Mouse (Mus musculus) heart, adult 2 months (tissue): ENCODE data around the gene Prune1. TPM values are rescaled to one million over a fixed set of nuclear protein-coding genes. Genes with fewer than 3 reads are reported as not detected.
"Not testable (repeated sequence)": the region's sequence is repeated elsewhere in the genome, so short reads cannot be mapped to it uniquely, and the experiment has no call there.

Experiments
- DNase-seq, 2 experiments: peaks; one replicate each; pipeline ENCODE4 v3.0.0; 2021
- H3K27ac ChIP-seq: fragments of 200-600 bp; 2 replicates; pipeline ENCODE4 v1.8.1; 2022
- H3K27me3 ChIP-seq: fragments of 200-500 bp; 2 replicates; pipeline ENCODE4 v1.6.1; 2012; ENCODE audit warnings: mild to moderate bottlenecking, low read length, inconsistent platforms, mixed read lengths; ENCODE audit not compliant: control insufficient read depth, insufficient read depth
- H3K36me3 ChIP-seq: fragments of 200-500 bp; 2 replicates; pipeline ENCODE4 v1.6.1; 2012; ENCODE audit warnings: low read length, inconsistent platforms; ENCODE audit not compliant: control insufficient read depth, insufficient read depth
- H3K4me1 ChIP-seq: fragments of 200-500 bp; 2 replicates; pipeline ENCODE4 v1.6.1; 2011; ENCODE audit warnings: low read length; ENCODE audit not compliant: control insufficient read depth, insufficient read depth
- H3K4me3 ChIP-seq: fragments of 200-600 bp; 2 replicates; pipeline ENCODE4 v1.8.1; 2022
- H3K79me2 ChIP-seq: fragments of 200-500 bp; replicated peaks from 2 replicates; pipeline ENCODE4 v1.6.1; 2012; ENCODE audit warnings: mild to moderate bottlenecking, inconsistent platforms, low read length, moderate library complexity, mixed read lengths; ENCODE audit not compliant: control insufficient read depth, insufficient read depth
- H3K9ac ChIP-seq: fragments of 200-500 bp; 2 replicates; pipeline ENCODE4 v1.6.1; 2012; ENCODE audit warnings: low read depth, mild to moderate bottlenecking, control low read depth, inconsistent platforms, low read length, mixed read lengths
- CTCF ChIP-seq: fragments of 200-600 bp; IDR thresholded peaks from 2 replicates; pipeline ENCODE4 v1.8.1; 2022; ENCODE audit warnings: antibody characterized with exemption, mild to moderate bottlenecking, moderate library complexity
- EP300 ChIP-seq: fragments of 200-500 bp; IDR thresholded peaks from 2 replicates; pipeline ENCODE4 v1.6.1; 2011; ENCODE audit warnings: low read depth, low read length, control low read depth; ENCODE audit not compliant: insufficient read depth
- POLR2A ChIP-seq: fragments of 200-500 bp; IDR thresholded peaks from 2 replicates; pipeline ENCODE4 v1.6.1; 2011; ENCODE audit warnings: mild to moderate bottlenecking, low read depth, low read length, control low read depth; ENCODE audit not compliant: insufficient read depth
- WGBS: fragments of 180-500 bp; shearing (Covaris S2); methylation state at CpG from one replicate; pipeline ENCODE4 v1.1.7; 2018; 5-methylcytosine and 5-hydroxymethylcytosine counted together
- intact Hi-C: fragments of 180-260 bp; cut with DNase I; formaldehyde crosslinking; loops from one replicate; pipeline ENCODE4 v1.15.1; 2025
- polyA plus RNA-seq: library from polyadenylated mRNA; depleted of rRNA; stranded (reverse); fragments of >200 nt; gene quantifications from 2 replicates; pipeline ENCODE4 v1.2.3, GENCODE M21; 2012; rRNA removed
- total RNA-seq, 2 experiments: library from RNA; stranded (reverse); gene quantifications; 2 replicates each; pipeline ENCODE4 v1.2.3; 2021

Prune1 gene
- total and polyA plus RNA-seq, 3 experiments: 23.4 to 28.4 (median 26.1) TPM

- intact Hi-C loops: no loop called here
Observed at GRCm38 (mm10) chr3:95213609-95213975, 68.3 kb downstream of the Prune1 start.

GRCm38 (mm10) chr3:95212889-95213608 lies 68.8 kb downstream of the Prune1 start:
- WGBS: 93% methylated on average over 9 of the region's 10 CpGs
- H3K36me3 ChIP-seq, intact Hi-C loops, H3K9ac ChIP-seq, H3K27me3 ChIP-seq, DNase-seq, H3K4me3 ChIP-seq, H3K4me1 ChIP-seq, H3K79me2 ChIP-seq, H3K27ac ChIP-seq: not testable (repeated sequence)
- peak; percentile 22 for TF ChIP-seq CTCF

More at GRCm38 (mm10) chr3:95213609-95213975, 68.3 kb downstream of the Prune1 start:
- Histone ChIP-seq H3K4me3 (no peak overlapping the region), H3K9ac (no peak overlapping the region), H3K27me3 (no peaks in the 10 kb centered on the region), H3K4me1 (no peaks in the 10 kb centered on the region), H3K36me3 (peaks cover 2% of the 10 kb centered on the region), H3K79me2 (no peaks in the 10 kb centered on the region), H3K27ac (no peak overlapping the region)
- TF ChIP-seq CTCF (no peak), EP300 (no peak), POLR2A (no peak)
- WGBS: 100% methylated on average over 1 of the region's 1 CpGs
- no peak for DNase-seq

- H3K27ac ChIP-seq: no peak overlapping the region
- DNase-seq: no peak
- no peaks in the 10 kb centered on the region; the same call in 1 of the 2 replicates for H3K36me3 ChIP-seq
- H3K79me2 ChIP-seq: no peaks in the 10 kb centered on the region
- H3K27me3 ChIP-seq: no peaks in the 10 kb centered on the region
- no peak overlapping the region for H3K9ac ChIP-seq
- no peak for TF ChIP-seq EP300
- no peak for TF ChIP-seq CTCF
- no peak for TF ChIP-seq POLR2A
- WGBS: 64% methylated on average over 2 of the region's 2 CpGs
- no peaks in the 10 kb centered on the region for H3K4me1 ChIP-seq
- no peak overlapping the region for H3K4me3 ChIP-seq
- intact Hi-C loops: no loop called here
Observed at GRCm38 (mm10) chr3:95210585-95210984, 71.3 kb downstream of the Prune1 start.

GRCm38 (mm10) chr3:95208286-95208685 lies 73.6 kb downstream of the Prune1 start:
- WGBS: 81% methylated on average over 4 of the region's 4 CpGs

GRCm38 (mm10) chr3:95203880-95204279 lies 78.0 kb downstream of the Prune1 start:
- H3K36me3 ChIP-seq: no peaks in the 10 kb centered on the region; the same call in none of the 2 replicates
- TF ChIP-seq POLR2A (no peak), CTCF (no peak), EP300 (no peak)
- WGBS: 89% methylated on average over 6 of the region's 6 CpGs

More at GRCm38 (mm10) chr3:95208286-95208685, 73.6 kb downstream of the Prune1 start:
- Histone ChIP-seq H3K27ac (no peak overlapping the region), H3K9ac (no peak overlapping the region), H3K4me3 (no peak overlapping the region), H3K36me3 (no peaks in the 10 kb centered on the region), H3K79me2 (no peaks in the 10 kb centered on the region), H3K4me1 (no peaks in the 10 kb centered on the region), H3K27me3 (no peaks in the 10 kb centered on the region)
- intact Hi-C loops: no loop called here
- TF ChIP-seq EP300: no peak
- no peak for TF ChIP-seq CTCF
- TF ChIP-seq POLR2A: no peak
- no peak for DNase-seq

More at GRCm38 (mm10) chr3:95203880-95204279, 78.0 kb downstream of the Prune1 start:
- Histone ChIP-seq H3K79me2 (no peaks in the 10 kb centered on the region), H3K9ac (no peak overlapping the region), H3K27ac (no peak overlapping the region), H3K4me3 (no peak overlapping the region), H3K27me3 (no peaks in the 10 kb centered on the region), H3K4me1 (no peaks in the 10 kb centered on the region)
- DNase-seq: no peak
- intact Hi-C loops: no loop called here

Other genes with a start within 250 kb of the Prune1 start
- 100 to 1,000 TPM; 121 to 140 TPM for gene Psmd4, start 239.5 kb downstream of the Prune1 start, total RNA-seq
- gene Psmd4, start 239.5 kb downstream of the Prune1 start, polyA plus RNA-seq: 119 and 144 TPM in 2 replicates
- gene Pip5k1a, start 175.1 kb downstream of the Prune1 start, total RNA-seq: 10 to 100 TPM; 15.8 to 16.8 TPM
- gene Pip5k1a, start 175.1 kb downstream of the Prune1 start, polyA plus RNA-seq: 11.8 and 17.9 TPM in 2 replicates
- 10 to 100 TPM; 31.8 to 36.5 TPM for gene Vps72, start 171.1 kb downstream of the Prune1 start, total RNA-seq
- 34.5 and 39.2 TPM in 2 replicates for gene Vps72, start 171.1 kb downstream of the Prune1 start, polyA plus RNA-seq
- 10 to 100 TPM; 22.6 to 30.9 TPM for gene Tmod4, start 157.6 kb downstream of the Prune1 start, total RNA-seq
- gene Tmod4, start 157.6 kb downstream of the Prune1 start, polyA plus RNA-seq: 23.3 and 25.6 TPM in 2 replicates
- gene Scnm1, start 148.1 kb downstream of the Prune1 start, total RNA-seq: 10 to 100 TPM; 28.3 to 32.1 TPM
- 46.8 and 67.9 TPM in 2 replicates for gene Scnm1, start 148.1 kb downstream of the Prune1 start, polyA plus RNA-seq
- 1 to 10 TPM; 4.5 to 6.3 TPM for gene Lysmd1, start 148.0 kb downstream of the Prune1 start, total RNA-seq
- 5.8 and 7.8 TPM in 2 replicates for gene Lysmd1, start 148.0 kb downstream of the Prune1 start, polyA plus RNA-seq
- 1 to 10 TPM; 1.5 to 2.1 TPM for gene Tnfaip8l2, start 139.7 kb downstream of the Prune1 start, total RNA-seq
- gene Tnfaip8l2, start 139.7 kb downstream of the Prune1 start, polyA plus RNA-seq: 3.3 and 4.9 TPM in 2 replicates
- gene Sema6c, start 121.6 kb downstream of the Prune1 start, total RNA-seq: 1 to 10 TPM; 3.8 to 3.9 TPM
- gene Sema6c, start 121.6 kb downstream of the Prune1 start, polyA plus RNA-seq: 16.9 and 21.1 TPM in 2 replicates
- 10 to 100 TPM; 13.5 to 14.1 TPM for gene Gabpb2, start 64.2 kb downstream of the Prune1 start, total RNA-seq
- gene Gabpb2, start 64.2 kb downstream of the Prune1 start, polyA plus RNA-seq: 8.6 and 15.8 TPM in 2 replicates
- gene Cdc42se1, start 53.3 kb downstream of the Prune1 start, total RNA-seq: 10 to 100 TPM; 16.8 to 18.9 TPM
- gene Cdc42se1, start 53.3 kb downstream of the Prune1 start, polyA plus RNA-seq: 19.0 and 24.2 TPM in 2 replicates
- 1 to 10 TPM; 5.6 to 6.9 TPM for gene Mllt11, start 49.9 kb downstream of the Prune1 start, total RNA-seq
- gene Mllt11, start 49.9 kb downstream of the Prune1 start, polyA plus RNA-seq: 13.7 and 23.9 TPM in 2 replicates
- not detected for gene Gm128, start 40.5 kb downstream of the Prune1 start, total RNA-seq
- gene Gm128, start 40.5 kb downstream of the Prune1 start, polyA plus RNA-seq: 0.16 and 0.26 TPM in 2 replicates
- gene Bnipl, start 30.9 kb downstream of the Prune1 start, total RNA-seq: not detected
- gene Bnipl, start 30.9 kb downstream of the Prune1 start, polyA plus RNA-seq: 0.12 and 0.25 TPM in 2 replicates
- gene Mindy1, start 731 bp downstream of the Prune1 start, total RNA-seq: 10 to 100 TPM; 17.5 to 21.3 TPM
- 32.2 and 36.9 TPM in 2 replicates for gene Mindy1, start 731 bp downstream of the Prune1 start, polyA plus RNA-seq
- under 1 TPM; 0.59 to 0.68 TPM for gene Anxa9, start 25.1 kb upstream of the Prune1 start, total RNA-seq
- 1.1 and 1.6 TPM in 2 replicates for gene Anxa9, start 25.1 kb upstream of the Prune1 start, polyA plus RNA-seq
- gene Cers2, start 32.7 kb upstream of the Prune1 start, total RNA-seq: 10 to 100 TPM; 35.3 to 39.3 TPM
- 65.6 and 69.1 TPM in 2 replicates for gene Cers2, start 32.7 kb upstream of the Prune1 start, polyA plus RNA-seq
- 10 to 100 TPM; 10.4 to 12.2 TPM for gene Setdb1, start 75.1 kb upstream of the Prune1 start, total RNA-seq
- gene Setdb1, start 75.1 kb upstream of the Prune1 start, polyA plus RNA-seq: 8.0 and 12.6 TPM in 2 replicates
- not detected for gene 4930558C23Rik, start 120.8 kb upstream of the Prune1 start, total RNA-seq
- 0.26 TPM in 1 of 2 replicates, not detected in the other for gene 4930558C23Rik, start 120.8 kb upstream of the Prune1 start, polyA plus RNA-seq
- 10 to 100 TPM; 37.4 to 41.5 TPM for gene Arnt, start 152.3 kb upstream of the Prune1 start, total RNA-seq
- gene Arnt, start 152.3 kb upstream of the Prune1 start, polyA plus RNA-seq: 26.2 and 34.1 TPM in 2 replicates
- gene Ctsk, start 217.2 kb upstream of the Prune1 start, total RNA-seq: 1 to 10 TPM; 7.4 to 8.7 TPM
- 5.4 and 9.1 TPM in 2 replicates for gene Ctsk, start 217.2 kb upstream of the Prune1 start, polyA plus RNA-seq
- 10 to 100 TPM; 15.3 to 16.5 TPM for gene Ctss, start 244.7 kb upstream of the Prune1 start, total RNA-seq
- gene Ctss, start 244.7 kb upstream of the Prune1 start, polyA plus RNA-seq: 10.3 and 12.4 TPM in 2 replicates